Mouse (Mus musculus): Measurements from ENCODE around the gene Ints1. TPM values are rescaled to one million over a fixed set of nuclear protein-coding genes. Genes with fewer than 3 reads are reported as not detected.

Gene Ints1
- polyA plus RNA-seq, 1 experiment from 2014 or later = 21.2 TPM

DNA sequence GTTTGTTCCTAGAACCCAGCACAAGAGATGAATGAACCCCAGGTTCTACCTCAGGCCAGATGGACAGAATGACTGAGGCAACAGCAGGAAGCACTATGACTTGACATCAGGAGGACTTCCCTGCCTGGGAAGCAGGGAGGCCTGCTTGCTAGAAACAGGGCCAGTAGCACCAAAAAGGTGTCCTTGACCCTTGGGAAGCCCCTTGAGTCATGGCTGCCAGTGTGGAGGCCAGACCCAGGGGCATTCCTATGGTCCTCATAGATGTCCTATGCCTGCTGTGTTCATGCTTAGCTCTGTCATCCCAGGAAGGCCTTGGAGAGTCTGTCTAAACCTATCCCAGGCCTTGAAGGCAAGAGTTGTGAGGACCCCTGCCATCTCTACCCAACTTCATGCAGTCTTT, 41.0 kb upstream of the Ints1 start:
- no peaks in the 10 kb centered on the region for H3K4me1 ChIP-seq (ENCODE audit: control insufficient read depth, insufficient read depth, low read length)
- H3K9me3 ChIP-seq (replicated peaks; ENCODE audit: control insufficient read depth, low read length) = no peaks in the 10 kb centered on the region
- no peaks in the 10 kb centered on the region for H3K36me3 ChIP-seq (replicated peaks; ENCODE audit: control insufficient read depth, insufficient read depth, low read depth, low read length)
- no peak overlapping the region for H3K9ac ChIP-seq (replicated peaks; ENCODE audit: low read length)
- no peak overlapping the region for H3K4me3 ChIP-seq (ENCODE audit: low read depth, low read length)
- H3K27ac ChIP-seq (replicated peaks; ENCODE audit: low read depth, low read length) = no peak overlapping the region
- DNase-seq (ENCODE audit: low spot score) = no peak
- peaks cover 9% of the 10 kb centered on the region for H3K27me3 ChIP-seq (ENCODE audit: control insufficient read depth, insufficient read depth, low read length)
- no peak for ATAC-seq (replicated peaks; ENCODE audit: insufficient number of reproducible peaks, low FRiP score, low TSS enrichment, low read depth)
- H3K4me2 ChIP-seq (ENCODE audit: low read depth, low read length) = no peak overlapping the region

GRCm38 (mm10) chr5:139815964-139816363, 40.5 kb upstream of the Ints1 start:
- Histone ChIP-seq H3K4me3 (ENCODE audit: low read depth, low read length) (no peak overlapping the region), H3K4me2 (ENCODE audit: low read depth, low read length) (no peak overlapping the region), H3K27ac (replicated peaks; ENCODE audit: low read depth, low read length) (no peak overlapping the region), H3K36me3 (replicated peaks; ENCODE audit: control insufficient read depth, insufficient read depth, low read depth, low read length) (no peaks in the 10 kb centered on the region), H3K4me1 (ENCODE audit: control insufficient read depth, insufficient read depth, low read length) (no peaks in the 10 kb centered on the region), H3K9me3 (replicated peaks; ENCODE audit: control insufficient read depth, low read length) (no peaks in the 10 kb centered on the region), H3K27me3 (ENCODE audit: control insufficient read depth, insufficient read depth, low read length) (peaks cover 9% of the 10 kb centered on the region), H3K9ac (replicated peaks; ENCODE audit: low read length) (no peak overlapping the region)
- no peak for DNase-seq (ENCODE audit: low spot score)
- 87% methylated on average over 6 of the region's 6 CpGs for WGBS
- ATAC-seq (replicated peaks; ENCODE audit: insufficient number of reproducible peaks, low FRiP score, low TSS enrichment, low read depth) = no peak

DNA sequence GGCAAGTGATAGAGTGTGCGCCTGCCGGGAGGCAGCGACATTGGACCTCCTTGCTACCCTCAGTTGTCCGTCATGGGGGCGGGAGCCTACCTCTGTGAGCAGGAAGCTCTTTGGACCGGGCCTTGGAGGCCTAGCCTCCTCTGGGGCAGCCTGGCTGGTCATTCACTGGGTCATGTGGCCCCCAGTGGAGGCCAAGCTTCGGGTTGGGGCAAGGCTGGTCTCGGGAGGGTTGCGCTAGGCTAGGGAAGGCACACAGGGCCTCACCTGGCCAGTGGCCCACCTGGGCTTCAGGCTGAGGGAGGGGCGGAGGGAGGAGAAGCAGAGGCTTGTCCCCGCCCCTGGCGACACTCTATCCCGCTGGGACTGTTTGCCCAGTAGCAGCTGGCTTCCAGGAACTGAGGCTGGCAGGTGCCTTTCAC, 38.5 kb upstream of the Ints1 start:
- peak overlapping the region; percentile 5; the same call in 1 of the 2 replicates for H3K4me2 ChIP-seq (ENCODE audit: low read depth, low read length)
- no peaks in the 10 kb centered on the region for H3K36me3 ChIP-seq (replicated peaks; ENCODE audit: control insufficient read depth, insufficient read depth, low read depth, low read length)
- H3K9me3 ChIP-seq (replicated peaks; ENCODE audit: control insufficient read depth, low read length) = no peaks in the 10 kb centered on the region
- H3K27me3 ChIP-seq (ENCODE audit: control insufficient read depth, insufficient read depth, low read length) = peaks cover 9% of the 10 kb centered on the region
- DNase-seq (ENCODE audit: low spot score) = no peak
- H3K9ac ChIP-seq (replicated peaks; ENCODE audit: low read length) = no peak overlapping the region
- H3K27ac ChIP-seq (replicated peaks; ENCODE audit: low read depth, low read length) = no peak overlapping the region
- 6% methylated on average over 13 of the region's 13 CpGs for WGBS
- H3K4me1 ChIP-seq (ENCODE audit: control insufficient read depth, insufficient read depth, low read length) = no peaks in the 10 kb centered on the region
- 0 out of 2 replicates have a peak, but pooled peaks have one; percentile 17 for ATAC-seq (replicated peaks; ENCODE audit: insufficient number of reproducible peaks, low FRiP score, low TSS enrichment, low read depth)
- H3K4me3 ChIP-seq (ENCODE audit: low read depth, low read length) = no peak overlapping the region

DNA sequence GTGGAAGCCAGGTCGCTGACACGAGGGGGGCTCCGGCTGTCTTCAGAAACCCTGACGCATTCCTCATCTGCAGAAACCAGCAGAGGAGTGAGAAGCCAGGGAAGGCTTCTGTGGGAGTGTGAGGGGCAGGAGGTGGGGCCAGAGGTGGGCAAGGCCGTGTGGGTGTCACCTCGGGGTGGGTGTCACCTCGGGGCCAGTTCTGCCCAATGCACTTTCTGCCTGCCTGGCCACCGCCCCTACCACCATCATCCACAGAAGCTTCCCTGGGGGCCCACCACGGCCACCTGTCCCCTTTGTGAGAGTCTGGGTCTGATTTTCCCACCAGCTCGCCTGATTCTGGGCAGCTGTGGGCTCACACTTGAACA, 37.6 kb upstream of the Ints1 start:
- no peaks in the 10 kb centered on the region for H3K9me3 ChIP-seq (replicated peaks; ENCODE audit: control insufficient read depth, low read length)
- no peak for ATAC-seq (replicated peaks; ENCODE audit: insufficient number of reproducible peaks, low FRiP score, low TSS enrichment, low read depth)
- 43% methylated on average over 10 of the region's 10 CpGs for WGBS
- no peak overlapping the region for H3K4me2 ChIP-seq (ENCODE audit: low read depth, low read length)
- no peak overlapping the region for H3K4me3 ChIP-seq (ENCODE audit: low read depth, low read length)
- peaks cover 9% of the 10 kb centered on the region for H3K27me3 ChIP-seq (ENCODE audit: control insufficient read depth, insufficient read depth, low read length)
- no peak for DNase-seq (ENCODE audit: low spot score)
- no peaks in the 10 kb centered on the region for H3K36me3 ChIP-seq (replicated peaks; ENCODE audit: control insufficient read depth, insufficient read depth, low read depth, low read length)
- H3K27ac ChIP-seq (replicated peaks; ENCODE audit: low read depth, low read length) = no peak overlapping the region
- H3K9ac ChIP-seq (replicated peaks; ENCODE audit: low read length) = no peak overlapping the region
- H3K4me1 ChIP-seq (ENCODE audit: control insufficient read depth, insufficient read depth, low read length) = no peaks in the 10 kb centered on the region

DNA sequence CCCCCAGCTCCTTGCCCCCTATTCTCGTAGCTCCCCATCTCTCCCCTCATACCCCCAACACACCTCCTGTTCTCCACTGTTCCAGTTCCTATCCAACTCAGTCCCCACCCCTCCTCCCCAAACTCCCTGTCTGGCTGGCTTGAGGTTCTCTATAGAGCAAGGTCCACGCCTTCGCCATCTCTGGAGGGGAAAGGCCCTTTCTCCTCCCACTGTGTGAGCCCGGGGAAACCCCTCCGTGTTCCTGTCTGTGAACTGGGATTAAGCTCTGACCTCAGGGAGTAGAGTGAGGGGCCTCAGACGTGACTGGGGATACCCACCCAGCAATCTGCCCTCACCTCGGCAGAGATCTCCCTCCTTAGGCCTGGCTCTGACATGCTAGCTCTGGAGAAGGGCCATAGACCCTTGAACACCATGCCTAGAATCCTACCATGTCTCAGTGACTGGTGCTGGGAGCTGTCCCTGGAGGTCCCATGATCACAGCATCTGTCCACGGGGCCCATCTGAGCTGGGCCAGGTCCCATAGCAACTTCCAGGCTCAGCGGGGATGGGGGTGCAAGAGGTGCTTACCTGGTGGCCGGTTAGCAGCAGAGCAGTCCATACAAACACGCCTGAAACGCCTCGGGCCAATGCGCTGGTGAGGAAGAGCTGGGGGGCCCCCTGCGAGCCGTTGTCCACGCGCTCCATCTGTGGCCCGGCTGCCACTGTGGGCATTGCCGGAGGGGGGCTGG, 37.1 kb upstream of the Ints1 start:
- Histone ChIP-seq H3K36me3 (replicated peaks; ENCODE audit: control insufficient read depth, insufficient read depth, low read depth, low read length) (no peaks in the 10 kb centered on the region), H3K27me3 (ENCODE audit: control insufficient read depth, insufficient read depth, low read length) (peaks cover 9% of the 10 kb centered on the region), H3K27ac (replicated peaks; ENCODE audit: low read depth, low read length) (no peak overlapping the region), H3K4me1 (ENCODE audit: control insufficient read depth, insufficient read depth, low read length) (no peaks in the 10 kb centered on the region), H3K4me3 (ENCODE audit: low read depth, low read length) (no peak overlapping the region), H3K9ac (replicated peaks; ENCODE audit: low read length) (no peak overlapping the region; the same call in 1 of the 2 replicates), H3K9me3 (replicated peaks; ENCODE audit: control insufficient read depth, low read length) (no peaks in the 10 kb centered on the region), H3K4me2 (ENCODE audit: low read depth, low read length) (no peak overlapping the region)
- no peak for ATAC-seq (replicated peaks; ENCODE audit: insufficient number of reproducible peaks, low FRiP score, low TSS enrichment, low read depth)
- no peak for DNase-seq (ENCODE audit: low spot score)
- 69% methylated on average over 20 of the region's 20 CpGs for WGBS

DNA sequence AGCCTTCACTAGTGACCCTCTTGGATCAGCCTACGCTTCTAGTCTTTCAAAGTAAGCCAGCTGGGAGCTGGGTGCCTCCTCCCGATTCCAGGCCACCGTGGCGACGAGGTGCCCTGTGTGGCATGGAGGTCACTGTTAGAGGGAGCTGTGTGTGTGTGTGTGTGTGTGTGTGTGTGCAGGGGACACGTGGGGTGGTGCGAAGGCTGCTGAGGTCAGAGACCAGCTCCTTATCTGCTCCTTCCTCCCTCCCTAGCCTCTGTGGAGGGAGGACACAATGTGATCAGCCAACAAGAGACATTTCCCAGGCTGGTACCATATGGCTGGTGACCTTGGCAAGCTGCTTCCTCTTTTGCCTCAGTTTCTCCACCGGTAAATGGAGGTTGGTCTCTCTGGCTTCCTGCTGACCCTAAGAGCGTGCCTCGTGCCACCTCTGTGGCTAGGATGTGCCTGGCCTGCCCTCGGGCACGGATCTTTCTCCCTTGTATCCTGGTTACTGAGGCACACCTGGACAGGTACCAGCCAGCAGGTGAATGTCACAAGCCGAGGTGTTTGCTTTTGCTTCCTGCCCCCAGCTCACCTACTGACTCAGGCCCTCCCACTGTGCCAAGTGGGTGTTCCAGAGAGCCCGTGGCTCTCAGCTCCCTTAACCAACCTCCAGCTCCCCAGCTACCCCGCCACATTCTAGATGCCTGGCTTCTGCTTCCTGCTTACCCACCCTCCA, 36.4 kb upstream of the Ints1 start:
- 76% methylated on average over 15 of the region's 15 CpGs for WGBS
- Histone ChIP-seq H3K9ac (replicated peaks; ENCODE audit: low read length) (no peak overlapping the region), H3K4me2 (ENCODE audit: low read depth, low read length) (no peak overlapping the region), H3K27me3 (ENCODE audit: control insufficient read depth, insufficient read depth, low read length) (peaks cover 9% of the 10 kb centered on the region), H3K9me3 (replicated peaks; ENCODE audit: control insufficient read depth, low read length) (no peaks in the 10 kb centered on the region), H3K4me1 (ENCODE audit: control insufficient read depth, insufficient read depth, low read length) (no peaks in the 10 kb centered on the region), H3K27ac (replicated peaks; ENCODE audit: low read depth, low read length) (no peak overlapping the region), H3K36me3 (replicated peaks; ENCODE audit: control insufficient read depth, insufficient read depth, low read depth, low read length) (no peaks in the 10 kb centered on the region), H3K4me3 (ENCODE audit: low read depth, low read length) (no peak overlapping the region)
- ATAC-seq (replicated peaks; ENCODE audit: insufficient number of reproducible peaks, low FRiP score, low TSS enrichment, low read depth) = no peak
- DNase-seq (ENCODE audit: low spot score) = no peak

GRCm38 (mm10) chr5:139809397-139809796, 33.9 kb upstream of the Ints1 start:
- DNase-seq (ENCODE audit: low spot score) (no peak), ATAC-seq (replicated peaks; ENCODE audit: insufficient number of reproducible peaks, low FRiP score, low TSS enrichment, low read depth) (no peak)
- Histone ChIP-seq H3K27me3 (ENCODE audit: control insufficient read depth, insufficient read depth, low read length) (peaks cover 9% of the 10 kb centered on the region), H3K4me1 (ENCODE audit: control insufficient read depth, insufficient read depth, low read length) (no peaks in the 10 kb centered on the region; the same call in 1 of the 2 replicates), H3K9ac (replicated peaks; ENCODE audit: low read length) (no peak overlapping the region), H3K4me2 (ENCODE audit: low read depth, low read length) (no peak overlapping the region), H3K9me3 (replicated peaks; ENCODE audit: control insufficient read depth, low read length) (no peaks in the 10 kb centered on the region), H3K36me3 (replicated peaks; ENCODE audit: control insufficient read depth, insufficient read depth, low read depth, low read length) (no peaks in the 10 kb centered on the region), H3K4me3 (ENCODE audit: low read depth, low read length) (no peak overlapping the region), H3K27ac (replicated peaks; ENCODE audit: low read depth, low read length) (no peak overlapping the region)
- WGBS = 57% methylated on average over 4 of the region's 4 CpGs

DNA sequence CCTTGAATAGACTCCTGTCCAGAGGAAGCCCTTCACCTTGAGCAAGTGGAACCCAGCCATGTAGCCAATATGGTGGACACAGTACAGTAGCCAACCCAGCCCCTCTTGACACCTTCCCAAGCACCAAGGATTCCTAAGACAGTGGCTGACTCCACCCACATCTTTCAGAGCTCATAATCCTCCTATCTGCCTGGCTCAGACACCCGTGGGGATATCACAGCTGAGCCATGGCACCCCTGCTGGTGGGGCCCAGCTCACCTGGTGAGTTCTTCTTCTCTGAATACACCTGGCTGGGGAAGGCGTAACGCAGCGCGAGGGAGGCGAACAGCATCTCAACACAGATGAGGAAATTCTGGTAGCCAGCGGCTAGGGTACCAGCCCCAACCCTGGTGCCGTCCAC, 30.4 kb upstream of the Ints1 start:
- H3K27me3 ChIP-seq (ENCODE audit: control insufficient read depth, insufficient read depth, low read length) = no peaks in the 10 kb centered on the region
- no peak overlapping the region for H3K9ac ChIP-seq (replicated peaks; ENCODE audit: low read length)
- DNase-seq (ENCODE audit: low spot score) (no peak), ATAC-seq (replicated peaks; ENCODE audit: insufficient number of reproducible peaks, low FRiP score, low TSS enrichment, low read depth) (no peak)
- no peak overlapping the region for H3K4me2 ChIP-seq (ENCODE audit: low read depth, low read length)
- no peak overlapping the region for H3K4me3 ChIP-seq (ENCODE audit: low read depth, low read length)
- no peak overlapping the region for H3K27ac ChIP-seq (replicated peaks; ENCODE audit: low read depth, low read length)
- WGBS = 89% methylated on average over 8 of the region's 8 CpGs
- no peaks in the 10 kb centered on the region; the same call in 1 of the 2 replicates for H3K4me1 ChIP-seq (ENCODE audit: control insufficient read depth, insufficient read depth, low read length)
- no peaks in the 10 kb centered on the region for H3K9me3 ChIP-seq (replicated peaks; ENCODE audit: control insufficient read depth, low read length)
- H3K36me3 ChIP-seq (replicated peaks; ENCODE audit: control insufficient read depth, insufficient read depth, low read depth, low read length) = no peaks in the 10 kb centered on the region
